Mouse (Mus musculus) brain, embryonic 18.5 days (tissue): ENCODE results near the gene Cep72.
"Not testable (repeated sequence)": the region's sequence is repeated elsewhere in the genome, so short reads cannot be mapped to it uniquely, and the experiment has no call there.

Experiments
- DNase-seq: peaks from one replicate; pipeline ENCODE4 v3.0.0-alpha.2; 2012; ENCODE audit warnings: low read depth, low spot score

Gene Cep72

DNA sequence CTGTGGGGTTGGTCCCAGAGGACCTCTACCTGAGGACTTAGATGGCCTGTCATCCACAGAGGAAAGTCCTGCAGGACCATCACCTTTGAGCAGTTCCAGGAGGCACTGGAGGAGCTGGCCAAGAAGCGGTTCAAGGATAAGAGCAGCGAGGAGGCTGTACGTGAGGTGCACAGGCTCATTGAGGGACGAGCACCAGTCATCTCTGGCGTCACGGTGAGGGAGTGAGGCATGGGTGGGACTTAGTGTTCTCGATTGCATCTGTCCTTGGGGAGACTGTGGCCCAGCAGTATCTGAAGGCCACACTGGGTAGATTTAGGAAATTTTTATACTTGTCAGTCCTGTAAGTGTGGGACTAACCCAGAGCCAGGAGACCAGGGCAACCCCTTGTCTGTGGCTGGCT, 31.4 kb downstream of the Cep72 start:
- DNase-seq = no peak

DNA sequence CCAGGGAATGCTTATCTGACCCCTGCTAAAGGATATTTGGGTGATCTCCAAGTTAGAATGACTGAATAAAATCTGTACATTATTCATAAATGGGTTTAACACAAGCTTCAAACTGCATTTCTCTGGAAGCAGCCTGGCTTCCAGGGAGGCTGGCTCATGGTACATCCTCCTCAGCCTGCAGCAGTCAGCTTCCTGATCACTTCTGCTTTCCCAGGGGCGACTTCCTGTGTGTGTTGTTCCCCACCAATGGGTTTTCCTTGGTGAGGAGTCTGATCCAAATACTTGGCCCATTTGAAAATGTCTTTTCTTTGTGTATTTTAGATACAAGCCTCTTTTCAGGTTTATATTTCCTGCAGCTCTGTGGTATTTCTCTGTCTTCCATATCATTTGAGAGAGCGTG, 33.1 kb downstream of the Cep72 start:
- DNase-seq = no peak

DNA sequence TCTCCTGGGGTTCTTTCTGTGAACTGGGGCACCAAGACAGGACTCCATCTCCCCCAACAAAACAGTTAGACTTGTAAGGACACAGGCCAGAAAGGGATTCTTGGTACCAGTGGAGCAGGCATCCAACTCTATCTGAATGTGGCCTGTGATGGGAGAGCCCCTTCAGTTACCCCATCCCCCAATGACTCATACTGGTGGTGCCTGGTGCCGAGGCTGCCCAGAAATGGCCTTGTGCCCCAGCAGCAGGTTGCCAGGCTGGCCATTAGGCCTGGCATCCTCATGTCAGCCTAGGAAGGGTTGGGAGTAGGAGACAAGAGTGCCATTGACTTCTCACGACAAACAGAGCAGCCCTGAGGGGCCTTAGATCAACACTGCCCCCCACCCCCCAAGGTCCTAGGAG, 34.0 kb downstream of the Cep72 start:
- no peak for DNase-seq

DNA sequence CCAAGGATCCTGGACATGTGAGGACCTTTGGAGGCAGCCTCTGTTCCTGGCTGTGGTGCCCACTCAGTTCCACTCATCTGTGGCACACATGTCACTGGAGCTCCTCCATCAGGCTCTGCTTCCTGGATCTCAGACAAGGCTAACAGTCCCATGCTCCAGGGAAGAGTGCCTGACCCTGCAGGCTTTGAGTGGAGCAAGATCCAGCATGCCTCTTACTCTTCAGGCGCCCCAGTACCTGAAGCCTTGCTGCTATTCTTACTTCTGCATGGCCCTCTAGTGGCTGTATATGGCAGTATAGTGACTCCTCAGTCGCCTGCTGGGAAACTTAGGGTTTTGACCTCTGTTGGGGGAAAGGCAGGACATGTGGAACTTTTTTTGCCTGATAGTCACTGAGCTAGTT, 35.9 kb downstream of the Cep72 start:
- DNase-seq = no peak

DNA sequence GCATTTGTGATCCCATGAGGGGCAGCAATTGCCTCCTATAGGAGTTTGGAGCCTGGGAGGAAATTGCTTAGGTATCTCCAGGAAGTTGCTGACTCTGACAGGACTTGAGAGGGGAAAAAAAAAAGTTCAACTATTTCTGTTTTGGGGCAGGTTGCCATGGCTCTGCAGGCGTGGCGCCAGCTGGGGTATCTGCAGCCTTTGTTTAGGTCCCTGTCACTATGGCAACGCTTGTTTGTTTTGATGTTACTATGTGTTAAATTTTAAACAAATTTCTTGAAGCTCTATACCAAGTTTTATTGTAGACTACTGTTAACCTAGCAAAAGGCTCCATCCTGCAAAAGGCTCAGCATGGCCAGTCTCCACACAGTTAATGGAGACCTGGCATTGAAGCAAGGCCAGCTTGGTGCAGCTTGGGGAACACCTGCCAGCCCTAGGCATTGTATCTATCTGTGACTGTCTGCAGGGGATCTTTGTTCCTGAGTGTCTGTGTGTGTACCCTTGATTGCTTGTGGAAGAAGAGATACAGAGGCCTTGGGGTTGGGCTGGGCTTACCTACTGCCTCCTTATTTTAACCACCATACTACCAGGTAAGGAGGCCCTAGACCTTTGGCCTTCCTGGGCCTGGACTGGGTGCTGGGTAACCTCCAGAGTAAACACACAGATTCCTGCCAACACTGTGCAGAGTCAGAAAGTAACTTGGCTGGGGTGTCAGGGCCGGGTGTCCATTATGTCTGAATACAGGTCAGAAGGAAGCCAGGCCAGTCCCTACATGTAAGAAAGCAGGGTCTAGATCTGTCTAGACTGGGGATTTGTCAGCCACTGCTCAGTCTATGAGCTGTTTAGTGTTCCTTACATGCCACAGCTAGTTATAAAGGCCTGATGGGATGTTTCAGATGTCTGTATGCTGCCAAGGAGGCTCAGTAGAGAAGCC, 36.7 kb downstream of the Cep72 start:
- no peak for DNase-seq

- DNase-seq = not testable (repeated sequence)
Observed at GRCm38 (mm10) chr13:74019006-74019405, 43.1 kb downstream of the Cep72 start.

DNA sequence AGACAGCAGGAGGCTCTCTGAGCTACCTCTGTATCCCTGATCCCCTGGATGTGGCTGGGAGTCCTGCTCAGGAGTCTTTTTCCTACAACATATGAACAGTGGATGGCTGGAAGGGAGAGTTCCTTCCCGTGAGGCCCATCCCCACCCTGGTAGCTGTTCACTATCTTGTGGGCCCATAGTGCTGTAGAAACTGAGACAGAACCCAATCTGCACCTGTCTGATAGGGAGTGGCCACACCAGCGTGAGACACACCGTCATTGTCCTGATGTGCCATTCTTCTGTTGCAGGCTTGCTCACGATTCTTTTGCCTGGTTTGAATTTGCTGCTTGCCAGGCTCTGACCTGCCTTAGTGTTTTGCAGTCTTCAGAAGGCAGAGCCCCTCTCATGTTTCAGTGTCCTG, 44.7 kb downstream of the Cep72 start:
- DNase-seq = no peak

DNA sequence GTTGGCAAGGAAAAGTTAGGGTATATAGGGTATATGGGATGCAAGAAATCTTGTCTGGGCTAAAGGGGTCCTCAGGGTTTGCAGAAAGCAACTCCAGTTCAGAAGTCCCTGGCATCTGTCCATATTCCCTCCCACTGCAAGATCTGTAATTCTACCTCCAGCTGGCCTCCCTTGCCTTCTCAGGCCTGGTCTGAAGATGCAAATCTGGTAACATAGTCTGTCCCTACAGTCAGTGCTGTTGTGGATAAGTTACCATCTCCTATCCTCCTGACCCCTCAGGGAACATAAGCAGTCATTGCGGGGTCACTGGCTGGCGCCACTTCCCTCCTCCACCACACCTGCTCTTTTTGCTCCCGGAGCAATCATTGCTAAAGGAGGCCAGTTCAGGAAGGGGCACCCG, 46.2 kb downstream of the Cep72 start:
- no peak for DNase-seq

GRCm38 (mm10) chr13:74010678-74011077, 51.4 kb downstream of the Cep72 start:
- DNase-seq = peak; percentile 6

DNA sequence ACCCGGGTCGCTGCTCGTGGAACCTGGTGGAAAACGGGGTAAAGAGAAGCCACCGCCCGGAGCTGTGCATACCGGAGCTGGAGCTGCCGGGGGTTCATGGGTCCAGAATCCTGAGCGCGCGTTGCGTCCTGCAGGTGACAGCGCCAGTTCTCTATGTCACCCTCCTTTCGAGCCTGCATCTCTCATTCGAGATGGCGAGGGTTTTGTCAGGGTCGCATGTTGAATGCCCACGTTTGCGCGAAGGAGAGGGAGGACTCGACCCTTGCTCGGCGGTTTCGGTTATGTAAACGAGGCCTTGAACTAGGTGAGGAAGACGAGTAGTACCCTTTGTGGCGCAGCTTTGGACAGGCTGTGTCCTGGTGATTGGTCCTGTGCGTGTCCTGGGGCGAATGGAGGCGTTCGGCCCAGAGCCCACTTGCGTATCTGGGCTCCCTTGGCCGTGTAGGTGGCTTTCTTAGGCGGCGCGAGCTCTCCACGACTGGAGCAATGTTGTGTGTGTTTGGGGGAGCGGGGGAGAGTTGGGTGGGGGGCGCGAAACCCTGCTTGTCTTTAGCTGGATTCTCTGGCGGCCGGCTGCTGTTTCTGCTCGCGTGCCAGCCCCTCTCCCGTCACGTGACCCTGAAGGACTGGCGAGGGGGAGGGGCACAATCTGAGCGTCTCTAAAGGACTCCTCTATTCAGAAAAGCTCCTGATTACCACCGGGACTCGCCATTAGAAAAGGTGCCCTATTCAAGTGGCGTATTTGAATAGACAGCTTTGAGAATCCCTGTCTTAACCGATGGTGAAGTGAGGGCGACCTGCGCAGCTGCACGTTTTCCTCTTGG, 52.1 kb downstream of the Cep72 start:
- peak; percentile 56 for DNase-seq

- peak; percentile 63 for DNase-seq
Observed at GRCm38 (mm10) chr13:74008948-74009718, 53.0 kb downstream of the Cep72 start, which contains the start of gene Tppp. Tppp (plus strand) TSS chr13:74009407.

DNA sequence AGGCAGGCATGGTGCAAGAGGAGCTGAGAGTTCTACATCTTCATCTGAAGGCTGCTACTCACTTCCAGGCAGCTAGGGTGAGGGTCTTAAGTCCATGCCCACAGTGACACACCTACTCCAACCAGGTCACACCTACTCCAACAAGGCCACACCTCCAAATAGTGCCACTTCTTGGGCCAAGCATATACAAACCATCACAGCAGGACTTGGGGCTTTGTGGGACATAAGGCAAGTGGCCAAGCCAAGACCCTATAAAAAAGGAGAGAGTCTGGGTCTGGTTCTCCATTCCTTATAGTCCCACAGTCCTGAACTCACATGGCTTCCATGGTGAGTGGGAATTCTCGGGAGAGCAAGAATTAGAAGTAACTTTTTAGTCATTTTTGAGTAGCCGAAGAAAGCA, 53.9 kb downstream of the Cep72 start:
- not testable (repeated sequence) for DNase-seq

DNA sequence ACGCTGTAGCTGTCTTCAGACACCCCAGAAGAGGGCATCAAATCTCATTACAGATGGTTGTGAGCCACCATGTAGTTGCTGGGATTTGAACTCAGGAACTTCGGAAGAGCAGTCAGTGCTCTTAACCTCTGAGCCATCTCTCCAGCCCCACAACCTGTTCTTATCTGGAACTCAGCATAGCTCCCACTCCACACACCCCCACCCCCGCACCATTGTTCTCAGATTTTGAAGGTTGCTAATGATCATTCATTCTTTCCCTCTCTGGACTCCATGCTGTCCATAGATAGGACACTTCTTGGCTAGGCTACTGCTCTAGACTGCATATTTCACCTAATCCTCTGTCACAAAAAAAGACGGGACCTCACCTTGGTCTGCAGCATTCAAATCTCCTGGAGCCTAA, 55.2 kb downstream of the Cep72 start:
- DNase-seq = not testable (repeated sequence)

DNA sequence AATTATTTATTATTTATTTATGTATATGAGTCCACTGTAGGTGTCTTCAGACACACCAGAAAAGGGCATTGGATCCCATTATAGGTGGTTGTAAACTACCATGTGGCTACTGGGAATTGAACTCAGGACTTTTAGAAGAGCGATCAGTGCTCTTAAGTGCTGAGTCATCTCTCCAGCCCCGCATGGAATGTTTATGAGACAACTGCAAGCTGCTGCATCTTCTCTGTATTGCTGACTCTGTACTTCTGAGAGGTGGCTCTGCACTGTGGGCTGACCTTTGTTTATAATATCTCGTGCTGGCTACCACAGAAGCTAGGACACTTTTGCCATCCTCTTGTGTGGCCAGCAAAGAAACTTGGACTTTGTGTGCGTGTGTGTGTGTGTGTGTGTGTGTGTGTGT, 60.6 kb downstream of the Cep72 start:
- DNase-seq = no peak

- DNase-seq = no peak
Observed at GRCm38 (mm10) chr13:74000961-74001360, 61.1 kb downstream of the Cep72 start.

GRCm38 (mm10) chr13:74000519-74000918, 61.6 kb downstream of the Cep72 start:
- no peak for DNase-seq

DNA sequence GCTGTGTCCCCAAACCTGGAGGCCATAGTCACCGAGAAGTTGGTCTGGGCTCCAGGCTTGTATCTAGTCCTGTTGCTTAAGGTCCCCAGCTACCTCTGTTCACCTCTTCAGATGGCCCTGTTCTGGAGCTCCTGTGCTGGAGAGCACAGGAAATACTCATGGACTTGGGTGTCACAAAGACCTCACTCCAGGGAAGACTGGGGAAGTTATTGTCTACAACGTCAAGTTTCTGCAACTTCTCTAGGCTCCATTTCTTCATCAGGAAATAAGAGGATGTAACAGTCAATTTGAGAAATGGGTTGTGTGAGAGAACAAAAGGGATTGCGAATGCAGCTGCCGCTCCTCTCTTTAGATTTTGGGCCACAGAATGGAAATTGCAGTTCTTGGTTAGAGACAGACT, 65.6 kb downstream of the Cep72 start:
- DNase-seq = no peak

DNA sequence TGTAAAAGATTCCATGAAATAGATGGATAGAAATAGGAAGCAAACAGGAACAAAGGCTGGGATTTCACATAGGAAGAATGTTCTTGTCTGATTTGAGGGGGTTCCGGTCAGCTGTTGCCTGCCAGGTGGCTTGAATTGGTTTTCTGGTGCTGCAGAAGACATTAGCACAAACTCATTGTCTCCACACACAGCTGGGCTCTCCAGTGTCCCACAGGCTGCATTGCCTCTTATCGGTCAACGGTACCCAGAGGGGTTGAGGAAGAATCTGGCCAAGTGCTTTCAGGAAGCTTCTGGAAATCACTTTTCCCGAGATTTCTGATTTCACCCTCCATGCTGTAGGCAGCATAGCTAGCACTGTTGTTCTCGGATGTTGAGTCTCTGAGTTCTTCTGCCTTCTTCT, 70.8 kb downstream of the Cep72 start:
- no peak for DNase-seq

GRCm38 (mm10) chr13:73990761-73991160, 71.3 kb downstream of the Cep72 start:
- DNase-seq = no peak

DNA sequence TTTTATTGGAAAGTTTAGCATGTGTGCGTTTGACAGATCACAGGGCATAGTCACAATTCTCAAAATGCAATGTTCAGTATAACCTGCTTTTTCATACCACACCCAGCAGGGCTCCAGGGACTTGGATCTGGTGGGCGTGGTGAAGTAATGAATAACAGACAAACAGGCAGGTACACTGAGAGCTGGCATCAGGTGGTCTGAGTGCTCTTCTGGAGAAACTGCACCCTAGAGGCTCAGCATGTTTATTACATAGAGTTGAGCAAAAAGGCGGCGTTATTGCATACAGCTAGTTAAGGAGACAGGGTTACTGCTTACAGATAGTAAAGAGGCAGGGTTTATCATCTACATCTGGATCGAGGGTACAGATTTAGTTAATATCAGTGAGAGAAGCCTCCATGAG, 71.8 kb downstream of the Cep72 start:
- DNase-seq = no peak
